ENCODE assay signal across 23 mouse cellular contexts in genomic region chrX:13518019-13518418, GRCm38 (mm10). TPM values are rescaled to one million over a fixed set of nuclear protein-coding genes. Genes with fewer than 3 reads are reported as not detected.
A peak's percentile ranks its signal among the peaks of the same experiment; 100 is the strongest.
DNase-seq lines count a peak whose midpoint lies in the region; ATAC-seq and TF ChIP-seq lines count a peak whose summit lies in the region.
"Had no signal": no experiment of that assay in that cellular context is flagged by ENCODE, and none has a peak within 500 bp of the region (broad histone marks: within the 10 kb centered on the region; RNA-seq: fewer than 3 reads in every experiment).

No protein-coding gene starts in this region.

- ATAC-seq in intestine, embryonic 14.5 days (replicated peaks; ENCODE audit: low FRiP score, low TSS enrichment, low read depth): no peak
- ATAC-seq in intestine, postnatal 0 days: no peak
- ATAC-seq in midbrain, embryonic 16.5 days: no peak
- no peak for ATAC-seq in midbrain, embryonic 11.5 days (ENCODE audit: low FRiP score)
- ATAC-seq: forebrain, embryonic 14.5 days; liver, embryonic 12.5 days; midbrain, embryonic 15.5 days had no signal

- no peak overlapping the region for H3K4me3 ChIP-seq in intestine, embryonic 14.5 days (ENCODE audit: low read depth, low read length)
- H3K4me3 ChIP-seq in intestine, postnatal 0 days (ENCODE audit: low read depth, low read length): no peak overlapping the region
- no peak overlapping the region for H3K4me3 ChIP-seq in midbrain, embryonic 16.5 days (ENCODE audit: low read depth, low read length)
- no peak overlapping the region for H3K4me3 ChIP-seq in midbrain, embryonic 11.5 days (ENCODE audit: low read depth, low read length)
- no peak overlapping the region for H3K4me3 ChIP-seq in cortical plate, adult 2 months (ENCODE audit: insufficient read depth, low read length)
- H3K4me3 ChIP-seq: embryonic facial prominence, embryonic 12.5 days; erythroblast, embryonic 14.5 days; hindbrain, embryonic 15.5 days; liver, embryonic 12.5 days; midbrain, embryonic 15.5 days had no signal

- H3K9ac ChIP-seq in intestine, embryonic 14.5 days (ENCODE audit: low read length): no peak overlapping the region
- H3K9ac ChIP-seq in intestine, postnatal 0 days (ENCODE audit: low read depth, low read length): no peak overlapping the region
- H3K9ac ChIP-seq in midbrain, embryonic 16.5 days (ENCODE audit: low read depth, low read length): no peak overlapping the region
- no peak overlapping the region for H3K9ac ChIP-seq in midbrain, embryonic 11.5 days (ENCODE audit: low read length)
- H3K9ac ChIP-seq: embryonic facial prominence, embryonic 12.5 days; hindbrain, embryonic 15.5 days; liver, embryonic 12.5 days; lung, embryonic 14.5 days; midbrain, embryonic 15.5 days had no signal

- H3K4me1 ChIP-seq in intestine, embryonic 14.5 days (replicated peaks; ENCODE audit: control insufficient read depth, insufficient read depth, low read length): no peaks in the 10 kb centered on the region
- H3K4me1 ChIP-seq in intestine, postnatal 0 days (replicated peaks; ENCODE audit: control insufficient read depth, insufficient read depth, low read length): no peaks in the 10 kb centered on the region
- H3K4me1 ChIP-seq in midbrain, embryonic 16.5 days (ENCODE audit: control insufficient read depth, insufficient read depth, low read length): no peaks in the 10 kb centered on the region
- no peaks in the 10 kb centered on the region for H3K4me1 ChIP-seq in midbrain, embryonic 11.5 days (ENCODE audit: control insufficient read depth, insufficient read depth, low read length)
- H3K4me1 ChIP-seq in cortical plate, adult 2 months (ENCODE audit: control insufficient read depth, insufficient read depth, low read length): peaks cover 5% of the 10 kb centered on the region
- H3K4me1 ChIP-seq: embryonic facial prominence, embryonic 12.5 days; hindbrain, embryonic 15.5 days; liver, embryonic 12.5 days; midbrain, embryonic 15.5 days had no signal

- no peak overlapping the region for H3K4me2 ChIP-seq in intestine, embryonic 14.5 days (ENCODE audit: low read length)
- H3K4me2 ChIP-seq in intestine, postnatal 0 days (replicated peaks; ENCODE audit: low read depth): no peak overlapping the region
- H3K4me2 ChIP-seq in midbrain, embryonic 16.5 days (ENCODE audit: low read length): no peak overlapping the region
- no peak overlapping the region for H3K4me2 ChIP-seq in midbrain, embryonic 11.5 days
- H3K4me2 ChIP-seq: embryonic facial prominence, embryonic 12.5 days; heart, embryonic 11.5 days; hindbrain, embryonic 15.5 days; liver, embryonic 12.5 days; lung, embryonic 14.5 days; midbrain, embryonic 15.5 days had no signal

- DNase-seq in intestine, embryonic 14.5 days (ENCODE audit: low spot score): peak; percentile 10
- DNase-seq in midbrain, embryonic 11.5 days (ENCODE audit: low spot score, missing footprints): no peak
- DNase-seq in splenic B cell, adult 2 months (ENCODE audit: low read depth, low spot score): peak; percentile 6
- DNase-seq in T-cell, adult 2 months (ENCODE audit: low spot score): no peak
- DNase-seq: adrenal gland, postnatal 10 days; cerebellum, adult 18-20 months; gastrocnemius, postnatal 36 days; heart, postnatal 14 days; kidney, adult 11 months; kidney, postnatal 14 days; lung, embryonic 14.5 days; right cerebral cortex, postnatal 4 days had no signal

- no peak for TF ChIP-seq CTCF in intestine, postnatal 0 days (IDR thresholded peaks at IDR 0.05; ENCODE audit: low read depth)
- no peak for TF ChIP-seq CTCF in cortical plate, adult 2 months (IDR thresholded peaks at IDR 0.05; ENCODE audit: extremely low read depth, insufficient read depth, low read length)

- no peak overlapping the region for H3K27ac ChIP-seq in intestine, embryonic 14.5 days (ENCODE audit: low read depth)
- no peak overlapping the region for H3K27ac ChIP-seq in intestine, postnatal 0 days (ENCODE audit: low read depth, low read length)
- H3K27ac ChIP-seq in midbrain, embryonic 16.5 days (ENCODE audit: low read length): peak overlapping the region; percentile 55
- H3K27ac ChIP-seq in midbrain, embryonic 11.5 days (ENCODE audit: low read depth, low read length): no peak overlapping the region
- H3K27ac ChIP-seq in cortical plate, adult 2 months (ENCODE audit: insufficient read depth, low read length): peak overlapping the region; percentile 52; the same call in 1 of the 2 replicates
- H3K27ac ChIP-seq: embryonic facial prominence, embryonic 12.5 days; hindbrain, embryonic 15.5 days; liver, embryonic 12.5 days; midbrain, embryonic 15.5 days had no signal

- no peak for TF ChIP-seq POLR2A in cortical plate, adult 2 months (IDR thresholded peaks at IDR 0.05; ENCODE audit: extremely low read depth, insufficient read depth, low read length)

- WGBS in intestine, embryonic 14.5 days: 75% methylated on average over 10 of the region's 10 CpGs
- 68% methylated on average over 10 of the region's 10 CpGs for WGBS in intestine, postnatal 0 days
- 75% methylated on average over 10 of the region's 10 CpGs for WGBS in midbrain, embryonic 16.5 days
- 81% methylated on average over 10 of the region's 10 CpGs for WGBS in midbrain, embryonic 11.5 days

- H3K27me3 ChIP-seq in intestine, embryonic 14.5 days (replicated peaks; ENCODE audit: control insufficient read depth, insufficient read depth, low read length): no peaks in the 10 kb centered on the region
- H3K27me3 ChIP-seq in intestine, postnatal 0 days (replicated peaks; ENCODE audit: control insufficient read depth, insufficient read depth, low read length): no peaks in the 10 kb centered on the region
- no peaks in the 10 kb centered on the region for H3K27me3 ChIP-seq in midbrain, embryonic 16.5 days (ENCODE audit: control insufficient read depth, insufficient read depth, low read depth, low read length)
- H3K27me3 ChIP-seq in midbrain, embryonic 11.5 days (ENCODE audit: control insufficient read depth, insufficient read depth, low read length): no peaks in the 10 kb centered on the region; the same call in none of the 2 replicates
- H3K27me3 ChIP-seq in splenic B cell, adult 2 months (ENCODE audit: control insufficient read depth, insufficient read depth, low read length, poor library complexity, severe bottlenecking): no peaks in the 10 kb centered on the region
- H3K27me3 ChIP-seq: hindbrain, embryonic 15.5 days; liver, embryonic 12.5 days; midbrain, embryonic 15.5 days had no signal

- no peaks in the 10 kb centered on the region for H3K9me3 ChIP-seq in intestine, embryonic 14.5 days (ENCODE audit: control insufficient read depth, low read length)
- no peaks in the 10 kb centered on the region for H3K9me3 ChIP-seq in intestine, postnatal 0 days (ENCODE audit: control insufficient read depth)
- H3K9me3 ChIP-seq in midbrain, embryonic 16.5 days (replicated peaks; ENCODE audit: control insufficient read depth, low read length, poor library complexity, severe bottlenecking): no peaks in the 10 kb centered on the region
- no peaks in the 10 kb centered on the region for H3K9me3 ChIP-seq in midbrain, embryonic 11.5 days (ENCODE audit: control insufficient read depth, low read length)
- H3K9me3 ChIP-seq: embryonic facial prominence, embryonic 12.5 days; hindbrain, embryonic 15.5 days; liver, embryonic 12.5 days; midbrain, embryonic 15.5 days had no signal

- H3K36me3 ChIP-seq in intestine, embryonic 14.5 days (ENCODE audit: control insufficient read depth, insufficient read depth, low read length): no peaks in the 10 kb centered on the region
- H3K36me3 ChIP-seq in intestine, postnatal 0 days (ENCODE audit: control insufficient read depth, insufficient read depth): no peaks in the 10 kb centered on the region
- H3K36me3 ChIP-seq in midbrain, embryonic 16.5 days (ENCODE audit: control insufficient read depth, insufficient read depth, low read length): no peaks in the 10 kb centered on the region
- H3K36me3 ChIP-seq in midbrain, embryonic 11.5 days (ENCODE audit: control insufficient read depth, insufficient read depth, low read length): no peaks in the 10 kb centered on the region
- H3K36me3 ChIP-seq in splenic B cell, adult 2 months (ENCODE audit: control insufficient read depth, insufficient read depth, low read length, poor library complexity, severe bottlenecking): no peaks in the 10 kb centered on the region
- H3K36me3 ChIP-seq: embryonic facial prominence, embryonic 12.5 days; hindbrain, embryonic 15.5 days; liver, embryonic 12.5 days; midbrain, embryonic 15.5 days had no signal

RNA-seq across cellular contexts. Expression of gene Nyx, which starts 52.1 kb away (rescaled TPM):
- 0.04 TPM in 1 of 2 replicates, not detected in the other for polyA plus RNA-seq in intestine, embryonic 14.5 days (2014; fragmentation: Nextera tagmentation; extraction: Ambion mirVana)
- 0.09 and 0.12 TPM in 2 replicates for polyA plus RNA-seq in intestine, postnatal 0 days (2015; fragmentation: Nextera tagmentation; extraction: Ambion mirVana)
- polyA plus RNA-seq in midbrain, embryonic 16.5 days (2015; fragmentation: Nextera tagmentation; extraction: Ambion mirVana): 0.23 and 0.31 TPM in 2 replicates
- polyA plus RNA-seq in midbrain, embryonic 11.5 days (2014; fragmentation: Nextera tagmentation; extraction: Ambion mirVana): 0.04 and 0.14 TPM in 2 replicates
- 0.38 and 0.40 TPM in 2 replicates for polyA plus RNA-seq in cortical plate, adult 2 months (2012; rRNA removed)
- polyA plus RNA-seq: erythroblast, embryonic 14.5 days; heart, embryonic 11.5 days; limb, embryonic 11.5 days; liver, embryonic 12.5 days had no signal

Comparison
In these comparisons a context has a peak if more than half of its experiments do, and no peak if none do; other contexts are left out.
1. H3K27ac ChIP-seq: peak in midbrain, embryonic 16.5 days (single experiment) and cortical plate, adult 2 months (single experiment); none in intestine, embryonic 14.5 days (single experiment), intestine, postnatal 0 days (single experiment) and midbrain, embryonic 11.5 days (single experiment).
2. DNase-seq: peak in intestine, embryonic 14.5 days (single experiment) and splenic B cell, adult 2 months (single experiment); none in midbrain, embryonic 11.5 days (single experiment) and T-cell, adult 2 months (single experiment).